Mouse (Mus musculus): ENCODE results near the gene Mkrn1.

DNA sequence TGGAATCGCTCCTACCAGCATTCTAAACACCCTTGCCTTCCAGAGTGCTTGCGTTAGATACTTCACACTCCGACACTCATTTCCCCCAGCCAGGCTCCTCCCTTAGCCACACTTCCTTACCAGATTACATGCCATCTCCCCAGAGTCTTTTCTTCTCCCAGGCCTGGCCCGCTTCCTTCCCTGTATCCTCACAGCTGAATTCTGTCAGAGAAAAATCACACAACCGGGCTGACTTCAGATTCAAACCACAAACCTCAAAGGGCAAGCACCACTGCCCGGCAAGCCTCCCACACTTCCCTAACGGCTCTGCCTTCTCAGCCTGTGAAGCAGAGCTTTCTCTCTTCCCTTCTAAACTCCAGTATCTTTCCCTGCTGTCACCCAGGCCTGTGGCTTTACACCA is 47.5 kb downstream of the Mkrn1 start:
- no peak for TF ChIP-seq CTCF (IDR thresholded peaks at IDR 0.05; ENCODE audit: low read depth)
- no peak for TF ChIP-seq EP300 (optimal IDR thresholded peaks at IDR 0.05)
